Mouse (Mus musculus) small intestine, adult 2 months (tissue): Measurements from ENCODE around the gene Ccr7.

ENCODE experiments used
- CTCF ChIP-seq: fragments of 200-500 bp; IDR thresholded peaks from 2 replicates; pipeline ENCODE4 v1.5.1; 2012; ENCODE audit warnings: low read depth, mild to moderate bottlenecking, control low read depth, inconsistent platforms, low read length, moderate library complexity, mixed read lengths; ENCODE audit not compliant: insufficient replicate concordance, insufficient read length; ENCODE audit errors: extremely low read depth
- POLR2A ChIP-seq: fragments of 200-500 bp; IDR thresholded peaks from 2 replicates; pipeline ENCODE4 v1.6.1; 2012; ENCODE audit warnings: low read depth, mild to moderate bottlenecking, control low read depth, inconsistent platforms, low read length, moderate library complexity

DNA sequence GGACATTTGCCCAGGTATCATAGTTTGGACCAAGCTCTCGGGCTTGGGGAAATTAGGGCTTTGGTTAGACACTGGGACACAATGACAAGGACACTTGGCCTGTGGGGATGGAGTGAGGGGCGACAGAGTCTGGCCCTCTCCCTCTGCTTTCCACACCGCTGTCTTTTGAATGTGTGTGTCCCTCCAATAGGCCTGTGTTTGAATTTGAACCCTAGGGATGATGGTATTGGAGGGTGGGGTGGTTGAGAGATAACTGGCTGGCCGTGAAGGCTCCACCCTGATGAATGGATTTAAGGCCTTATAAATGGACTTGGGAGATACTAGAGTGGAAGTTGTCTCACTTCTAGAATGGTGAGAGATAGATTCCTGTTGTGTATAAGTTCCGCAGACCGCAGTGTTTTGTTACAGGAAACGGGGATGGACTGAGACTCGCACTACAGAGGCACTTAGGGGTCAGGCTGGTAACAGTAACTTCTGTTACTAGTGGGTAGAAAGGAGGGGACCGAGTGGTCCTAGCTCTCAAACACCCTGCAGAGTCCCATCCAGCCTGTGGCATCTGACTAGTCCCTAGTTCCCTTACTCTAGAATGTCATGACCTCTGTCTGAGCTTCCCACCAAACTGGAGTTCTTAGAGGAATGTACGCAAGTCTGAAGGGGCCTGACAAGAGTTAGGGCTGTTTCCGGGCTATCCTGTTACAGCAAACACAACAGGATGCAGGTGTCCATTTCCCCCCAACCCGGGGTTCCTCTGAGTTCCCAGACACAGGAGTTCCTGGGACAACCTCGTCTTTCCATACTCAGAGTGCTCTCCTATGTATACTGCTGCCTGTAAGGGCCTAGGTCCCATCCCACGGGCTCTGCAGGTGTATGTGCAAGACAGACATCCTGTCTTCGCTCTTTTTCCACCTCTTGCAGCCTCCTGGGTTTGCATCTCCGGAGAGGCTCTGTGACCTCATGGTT lies 11.5 kb downstream of the Ccr7 start:
- no peak for TF ChIP-seq CTCF
- no peak for TF ChIP-seq POLR2A
